Mouse (Mus musculus): Measurements from ENCODE around the gene Rbfox1.

DNA sequence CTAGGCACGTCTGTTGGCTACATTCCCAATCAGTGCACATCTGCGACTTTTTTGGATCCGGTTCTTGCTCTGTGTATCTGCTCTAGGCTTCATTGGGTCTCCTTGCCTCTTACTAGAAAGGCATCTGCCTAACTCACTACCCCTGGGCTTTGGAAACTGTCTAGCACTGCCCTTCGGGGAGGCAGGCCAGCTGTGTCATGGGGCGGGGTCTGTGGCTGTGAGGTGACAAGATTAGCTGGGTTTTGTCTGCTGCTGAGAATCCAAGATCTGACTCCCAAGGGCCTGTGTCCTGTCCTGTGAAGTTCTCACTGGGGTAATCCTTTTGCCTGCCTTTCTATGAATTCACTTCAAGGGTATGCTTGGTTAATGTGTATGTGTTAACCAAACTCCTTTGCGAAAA lies 1155.5 kb downstream of the Rbfox1 start:
- TF ChIP-seq POLR2A (IDR thresholded peaks at IDR 0.05; ENCODE audit: low read depth, low read length): no peak
- no peak for TF ChIP-seq CTCF (IDR thresholded peaks at IDR 0.05; ENCODE audit: borderline replicate concordance, insufficient read depth, low read length)
